Mouse (Mus musculus) lung, adult 2 months (tissue): ENCODE data around the gene Slc25a26.
A peak's percentile ranks its signal among the peaks of the same experiment; 100 is the strongest.

Experiments used
- CTCF ChIP-seq: fragments of 200-500 bp; IDR thresholded peaks from 2 replicates; pipeline ENCODE4 v1.5.1; 2011; ENCODE audit warnings: mild to moderate bottlenecking, low read length, control low read depth; ENCODE audit not compliant: insufficient read depth
- POLR2A ChIP-seq: fragments of 200-500 bp; IDR thresholded peaks from 2 replicates; pipeline ENCODE4 v1.6.1; 2011; ENCODE audit warnings: low read depth, mild to moderate bottlenecking, control low read depth, low read length, borderline replicate concordance; ENCODE audit errors: extremely low read depth

- TF ChIP-seq CTCF = no peak
- peak; percentile 43; the same call in 1 of the 2 replicates for TF ChIP-seq POLR2A
Observed at GRCm38 (mm10) chr6:94499897-94500623, at the start of gene Slc25a26.
